Mouse (Mus musculus) neural tube, embryonic 14.5 days (tissue): ENCODE data around the gene Carf. TPM values are rescaled to one million over a fixed set of nuclear protein-coding genes. Genes with fewer than 3 reads are reported as not detected.

ENCODE experiments used
- ATAC-seq: fragments of 200-750 bp; cut with Nextera tagmentation; 2 replicates; pipeline ENCODE4 v1.8.0; 2017; ENCODE audit warnings: low read depth, mild to moderate bottlenecking, moderate TSS enrichment, moderate library complexity
- H3K27ac ChIP-seq: fragments of 300-500 bp; sonication (generic); 2 replicates; pipeline ENCODE4 v1.5.1; 2014; ENCODE audit warnings: low read depth, mild to moderate bottlenecking, control low read depth, low read length, moderate library complexity, mixed read lengths
- H3K27me3 ChIP-seq: fragments of 300-500 bp; sonication (generic); 2 replicates; pipeline ENCODE4 v1.6.1; 2014; ENCODE audit warnings: low read length; ENCODE audit not compliant: control insufficient read depth, insufficient read depth
- H3K36me3 ChIP-seq: fragments of 300-500 bp; sonication (generic); 2 replicates; pipeline ENCODE4 v1.6.1; 2014; ENCODE audit warnings: low read length, mixed read lengths; ENCODE audit not compliant: control insufficient read depth, insufficient read depth
- H3K4me1 ChIP-seq: fragments of 300-500 bp; sonication (generic); 2 replicates; pipeline ENCODE4 v1.6.1; 2014; ENCODE audit warnings: low read length; ENCODE audit not compliant: control insufficient read depth, insufficient read depth
- H3K4me2 ChIP-seq: fragments of 300-500 bp; sonication (generic); 2 replicates; pipeline ENCODE4 v1.6.1; 2014; ENCODE audit warnings: mild to moderate bottlenecking, low read depth, low read length, control low read depth
- H3K4me3 ChIP-seq: fragments of 300-500 bp; sonication (generic); 2 replicates; pipeline ENCODE4 v1.5.1; 2014; ENCODE audit warnings: low read depth, low read length, control low read depth, mixed read lengths
- H3K9ac ChIP-seq: fragments of 300-500 bp; sonication (generic); replicated peaks from 2 replicates; pipeline ENCODE4 v1.6.1; 2014; ENCODE audit warnings: low read depth, mild to moderate bottlenecking, control low read depth, low read length, mixed read lengths
- H3K9me3 ChIP-seq: fragments of 300-500 bp; sonication (generic); 2 replicates; pipeline ENCODE4 v1.6.1; 2016; ENCODE audit warnings: low read length; ENCODE audit not compliant: control insufficient read depth
- WGBS: fragments of 180-500 bp; shearing (Covaris S2); extraction: QIAGEN DNeasy Blood & Tissue Kit; methylation state at CpG from one replicate; pipeline ENCODE4 v1.1.7; 2014; 5-methylcytosine and 5-hydroxymethylcytosine counted together
- polyA plus RNA-seq: library from polyadenylated mRNA; unstranded; fragments of >200 nt; fragmentation: Nextera tagmentation; extraction: Ambion mirVana; gene quantifications from 2 replicates; pipeline ENCODE4 v1.2.1, GENCODE M21; 2014

Carf gene
- polyA plus RNA-seq, 1 experiment from 2014 or later: 12.2 TPM

- WGBS: 77% methylated on average over 4 of the region's 4 CpGs
- peaks cover 24% of the 10 kb centered on the region for H3K36me3 ChIP-seq
- no peak overlapping the region for H3K4me3 ChIP-seq
- no peaks in the 10 kb centered on the region for H3K4me1 ChIP-seq
- H3K9ac ChIP-seq: no peak overlapping the region
- no peaks in the 10 kb centered on the region for H3K27me3 ChIP-seq
- no peak overlapping the region for H3K27ac ChIP-seq
- H3K9me3 ChIP-seq: no peaks in the 10 kb centered on the region
- no peak for ATAC-seq
- H3K4me2 ChIP-seq: no peak overlapping the region
Measured at GRCm38 (mm10) chr1:60199006-60199405, 101.0 kb downstream of the Carf start.

Other genes starting within 250 kb of the Carf start
- 54.7 and 59.5 TPM in 2 replicates for gene Fam117b, start 185.2 kb upstream of the Carf start, polyA plus RNA-seq
- gene Ica1l, start 55.1 kb upstream of the Carf start, polyA plus RNA-seq: 50.2 and 60.2 TPM in 2 replicates
- 46.8 and 47.6 TPM in 2 replicates for gene Wdr12, start 398 bp downstream of the Carf start, polyA plus RNA-seq
- gene Nbeal1, start 82.4 kb downstream of the Carf start, polyA plus RNA-seq: 13.7 and 15.2 TPM in 2 replicates
- gene Cyp20a1, start 245.1 kb downstream of the Carf start, polyA plus RNA-seq: 11.2 and 12.0 TPM in 2 replicates